Mouse (Mus musculus) thymus, adult 18-20 months (tissue): ENCODE results near the gene Mertk.
"Not testable (repeated sequence)": the region's sequence is repeated elsewhere in the genome, so short reads cannot be mapped to it uniquely, and the experiment has no call there.

ENCODE experiments used
- DNase-seq, 2 experiments: peaks; one replicate each; pipeline ENCODE4 v3.0.0; 2022; ENCODE audit warnings: mixed read lengths in 2 of 2

Gene Mertk

GRCm38 (mm10) chr2:128698693-128699181, at the start of gene Mertk:
TSS of gene Mertk (plus strand) at chr2:128698956.
- peak; percentile 19 to 29 for DNase-seq

GRCm38 (mm10) chr2:128680661-128681060, 18.1 kb upstream of the Mertk start:
- DNase-seq: no peak

- DNase-seq: peak; percentile 77 to 84
Measured at GRCm38 (mm10) chr2:128686921-128687557, 11.7 kb upstream of the Mertk start, which contains the start of gene Anapc1. TSS of gene Anapc1 (minus strand) at chr2:128687391.

GRCm38 (mm10) chr2:128687558-128688120, 11.1 kb upstream of the Mertk start:
- DNase-seq: no peak

GRCm38 (mm10) chr2:128692336-128692735, 6.4 kb upstream of the Mertk start:
- DNase-seq: no peak

GRCm38 (mm10) chr2:128692771-128693170, 6.0 kb upstream of the Mertk start:
- no peak for DNase-seq

GRCm38 (mm10) chr2:128693236-128693635, 5.5 kb upstream of the Mertk start:
- DNase-seq: no peak

GRCm38 (mm10) chr2:128693828-128694227, 4.9 kb upstream of the Mertk start:
- DNase-seq: not testable (repeated sequence)

- DNase-seq: no peak
Measured at GRCm38 (mm10) chr2:128694548-128694947, 4.2 kb upstream of the Mertk start.

GRCm38 (mm10) chr2:128696426-128696825, 2.3 kb upstream of the Mertk start:
- no peak for DNase-seq

- no peak for DNase-seq
Measured at GRCm38 (mm10) chr2:128697047-128697446, 1.7 kb upstream of the Mertk start.

- DNase-seq: no peak
Measured at GRCm38 (mm10) chr2:128697566-128697965, 1.2 kb upstream of the Mertk start.

- peak; percentile 13 to 23 for DNase-seq
Measured at GRCm38 (mm10) chr2:128698140-128698692, 540 bp upstream of the Mertk start.

GRCm38 (mm10) chr2:128699201-128699885, 587 bp downstream of the Mertk start:
- no peak for DNase-seq

- DNase-seq: no peak
Measured at GRCm38 (mm10) chr2:128704474-128704873, 5.7 kb downstream of the Mertk start.

GRCm38 (mm10) chr2:128709264-128709663, 10.5 kb downstream of the Mertk start:
- DNase-seq: no peak

- no peak for DNase-seq
Measured at GRCm38 (mm10) chr2:128710609-128711008, 11.9 kb downstream of the Mertk start.

GRCm38 (mm10) chr2:128712940-128713339, 14.2 kb downstream of the Mertk start:
- no peak for DNase-seq

- DNase-seq: no peak
Measured at GRCm38 (mm10) chr2:128713548-128714003, 14.8 kb downstream of the Mertk start.

- DNase-seq: no peak
Measured at GRCm38 (mm10) chr2:128714724-128715241, 16.0 kb downstream of the Mertk start.

- no peak for DNase-seq
Measured at GRCm38 (mm10) chr2:128715979-128716378, 17.2 kb downstream of the Mertk start.

GRCm38 (mm10) chr2:128719380-128719779, 20.6 kb downstream of the Mertk start:
- no peak for DNase-seq

GRCm38 (mm10) chr2:128722106-128722710, 23.5 kb downstream of the Mertk start:
- DNase-seq: no peak
